Mouse (Mus musculus): ENCODE measurements at regions not wholly inside any gene's neighbourhood (a gene's known extent, or its start where the extent isn't known, plus 50 kb on each side); places are given as distances from the start of the nearest gene placed in this dataset.

GRCm38 (mm10) chr3:19059906-19060870 is 568.3 kb downstream of the 1700064H15Rik start:
- TF ChIP-seq POLR2A (IDR thresholded peaks at IDR 0.05; ENCODE audit: insufficient read depth, low read depth, low read length), result no peak
- no peak for TF ChIP-seq CTCF (IDR thresholded peaks at IDR 0.05; ENCODE audit: insufficient read depth, low read depth, low read length)
- no peak overlapping the region for H3K27ac ChIP-seq (ENCODE audit: insufficient read depth, low read depth, low read length)

GRCm38 (mm10) chr3:19061488-19062248 is 566.8 kb downstream of the 1700064H15Rik start:
- no peak for TF ChIP-seq CTCF (IDR thresholded peaks at IDR 0.05; ENCODE audit: insufficient read depth, low read depth, low read length)
- TF ChIP-seq POLR2A (IDR thresholded peaks at IDR 0.05; ENCODE audit: insufficient read depth, low read depth, low read length), result no peak
- Histone ChIP-seq H3K4me3 (ENCODE audit: insufficient read depth, low read depth, low read length) (no peak overlapping the region), H3K4me1 (ENCODE audit: control insufficient read depth, insufficient read depth, low read length) (no peaks in the 10 kb centered on the region), H3K27ac (ENCODE audit: insufficient read depth, low read depth, low read length) (no peak overlapping the region)
- WGBS, result 54% methylated on average over 14 of the region's 14 CpGs

More at GRCm38 (mm10) chr3:19059906-19060870, 568.3 kb downstream of the 1700064H15Rik start:
- 71% methylated on average over 17 of the region's 17 CpGs for WGBS
- H3K4me1 ChIP-seq (ENCODE audit: control insufficient read depth, insufficient read depth, low read length), result no peaks in the 10 kb centered on the region
- no peak overlapping the region for H3K4me3 ChIP-seq (ENCODE audit: insufficient read depth, low read depth, low read length)

- no peak overlapping the region for H3K27ac ChIP-seq (ENCODE audit: insufficient read depth, low read depth, low read length)
- TF ChIP-seq POLR2A (IDR thresholded peaks at IDR 0.05; ENCODE audit: insufficient read depth, low read depth, low read length) (no peak), CTCF (IDR thresholded peaks at IDR 0.05; ENCODE audit: insufficient read depth, low read depth, low read length) (no peak)
- WGBS, result 37% methylated on average over 6 of the region's 6 CpGs
- no peaks in the 10 kb centered on the region for H3K4me1 ChIP-seq (ENCODE audit: control insufficient read depth, insufficient read depth, low read length)
- H3K4me3 ChIP-seq (ENCODE audit: insufficient read depth, low read depth, low read length), result no peak overlapping the region
These were observed 566.1 kb downstream of the 1700064H15Rik start for GRCm38 (mm10) chr3:19062249-19062859.

- no peak for TF ChIP-seq POLR2A (IDR thresholded peaks at IDR 0.05; ENCODE audit: insufficient read depth, low read depth, low read length)
- no peak for TF ChIP-seq CTCF (IDR thresholded peaks at IDR 0.05; ENCODE audit: insufficient read depth, low read depth, low read length)
- 94% methylated on average over 3 of the region's 3 CpGs for WGBS
- no peak overlapping the region for H3K27ac ChIP-seq (ENCODE audit: insufficient read depth, low read depth, low read length)
- H3K4me3 ChIP-seq (ENCODE audit: insufficient read depth, low read depth, low read length), result no peak overlapping the region
- no peaks in the 10 kb centered on the region for H3K4me1 ChIP-seq (ENCODE audit: control insufficient read depth, insufficient read depth, low read length)
These were observed 561.2 kb downstream of the 1700064H15Rik start for GRCm38 (mm10) chr3:19067141-19067757.

Data from olfactory bulb, adult 2 months (tissue).